Mouse (Mus musculus): ENCODE measurements around the gene Plac9b. TPM values are rescaled to one million over a fixed set of nuclear protein-coding genes. Genes with fewer than 3 reads are reported as not detected.
"Not testable (repeated sequence)": the region's sequence is repeated elsewhere in the genome, so short reads cannot be mapped to it uniquely, and the experiment has no call there.

Plac9b gene
- 2.8 and 3.0 TPM in 2 replicates for polyA plus RNA-seq (2012; rRNA removed)

DNA sequence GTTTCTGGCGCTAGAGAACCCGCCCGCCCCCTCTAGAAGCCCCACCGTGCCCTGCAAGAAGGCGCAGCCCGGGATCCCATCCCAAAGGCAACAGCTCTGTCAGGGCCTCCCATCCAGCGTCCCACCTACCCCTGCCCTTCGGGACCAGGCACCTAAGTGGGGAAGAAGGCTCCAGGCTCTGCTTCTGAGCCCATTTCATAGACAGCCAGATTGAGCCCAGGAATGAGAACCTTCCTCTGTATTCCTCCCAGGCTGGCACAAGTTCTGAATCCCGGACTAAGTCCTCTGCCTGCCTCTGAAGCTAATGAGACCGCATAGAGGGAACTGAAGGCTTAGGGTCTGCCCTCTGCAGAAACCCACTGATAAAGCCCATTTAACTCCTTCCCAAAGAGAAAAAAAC lies at the start of gene Plac9b:
Gene Plac9b, minus strand, starts transcription at position 101 of the 400 bp plus-strand sequence.
- not testable (repeated sequence) for DNase-seq (ENCODE audit: low read depth)

DNA sequence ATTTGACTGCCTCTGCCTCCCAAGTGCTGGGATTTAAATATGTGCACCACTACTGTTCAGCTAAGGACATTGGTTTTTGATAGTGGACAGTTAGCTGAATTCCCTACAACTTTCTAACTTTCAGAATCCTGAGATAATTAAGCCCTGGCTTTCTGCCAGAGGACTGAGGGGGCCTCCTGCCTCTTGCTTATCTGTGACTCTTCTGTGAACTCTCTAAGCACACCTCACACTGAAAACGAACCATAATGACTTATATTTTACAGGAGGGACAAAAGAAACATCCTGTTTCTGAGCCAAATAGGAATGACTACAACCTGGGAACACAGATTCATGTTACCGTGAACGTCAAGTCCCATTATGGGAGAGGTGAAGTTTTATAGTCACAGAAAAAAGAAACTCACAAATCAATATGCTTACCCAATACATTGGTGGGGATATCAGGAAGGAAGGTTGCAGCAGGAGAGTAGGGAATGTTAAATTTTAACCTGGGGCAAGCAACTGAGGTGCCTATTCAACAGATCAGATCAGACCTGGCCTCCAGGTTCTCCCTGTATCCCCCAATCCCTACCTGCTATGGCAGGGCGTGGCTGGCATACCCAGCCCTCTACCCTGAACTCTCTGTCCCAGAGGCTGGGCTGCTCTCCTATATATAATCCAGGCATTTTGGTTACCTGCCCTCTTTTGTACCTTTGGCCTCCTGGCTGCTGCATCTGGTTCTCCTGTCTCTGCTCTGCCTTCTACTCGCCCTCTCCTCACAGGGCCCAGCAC lies 34.1 kb upstream of the Plac9b start:
- DNase-seq (ENCODE audit: low read depth): not testable (repeated sequence)

DNA sequence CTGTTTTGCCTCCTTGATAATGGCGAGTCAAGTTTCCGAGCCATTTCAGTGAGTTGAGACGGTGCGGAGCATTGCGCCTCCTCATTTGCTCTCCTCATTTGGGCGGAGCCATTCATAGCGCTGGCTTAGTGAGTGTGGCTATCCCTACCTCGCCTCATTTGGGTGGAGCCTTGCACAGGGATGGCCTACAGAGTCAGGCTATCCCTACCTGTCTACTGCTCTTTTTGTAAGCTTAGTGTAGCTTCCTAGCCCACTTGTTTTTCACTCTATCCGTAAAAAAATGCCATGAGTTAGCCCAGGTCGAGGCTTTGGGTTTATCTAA lies 24.6 kb upstream of the Plac9b start, which contains the start of gene Tmem254b:
Gene Tmem254b, minus strand, starts transcription at position 116 of the 322 bp plus-strand sequence.
- not testable (repeated sequence) for DNase-seq (ENCODE audit: low read depth)

DNA sequence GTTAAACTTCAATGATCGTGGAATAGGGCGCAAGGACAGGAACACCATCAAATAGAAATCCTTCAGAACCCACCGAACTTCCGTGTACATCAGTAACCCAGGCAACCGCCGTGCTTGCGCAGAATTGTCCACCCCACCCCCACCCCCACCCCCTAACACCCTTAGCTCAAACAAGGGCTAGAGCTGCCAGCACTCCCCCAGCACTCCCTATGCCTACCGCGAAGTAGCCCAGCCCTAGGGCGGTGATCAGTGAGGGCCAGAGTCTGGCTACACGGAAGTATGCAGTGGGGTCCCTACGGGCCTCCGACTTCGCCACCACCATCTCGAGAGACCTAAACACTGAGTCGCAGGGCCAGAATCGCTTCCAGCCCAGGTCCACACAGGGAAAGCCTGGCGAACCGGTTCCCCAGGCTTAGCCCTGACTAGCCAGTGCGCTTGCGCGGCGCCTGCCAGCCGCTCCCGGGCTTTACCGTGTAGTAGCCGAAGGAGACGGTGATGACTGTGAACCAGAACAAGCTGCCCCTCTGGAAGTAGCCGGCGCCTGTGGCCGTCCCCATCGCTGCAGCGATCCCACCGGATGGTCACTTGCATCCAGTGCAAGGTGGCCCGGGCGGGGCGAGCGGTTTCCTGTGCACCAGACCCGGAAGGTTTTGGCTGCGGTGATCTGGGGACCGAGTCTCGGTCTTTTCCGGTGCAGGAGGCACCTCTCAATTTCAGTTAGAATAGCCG lies 24.1 kb upstream of the Plac9b start:
- not testable (repeated sequence) for DNase-seq (ENCODE audit: low read depth)

DNA sequence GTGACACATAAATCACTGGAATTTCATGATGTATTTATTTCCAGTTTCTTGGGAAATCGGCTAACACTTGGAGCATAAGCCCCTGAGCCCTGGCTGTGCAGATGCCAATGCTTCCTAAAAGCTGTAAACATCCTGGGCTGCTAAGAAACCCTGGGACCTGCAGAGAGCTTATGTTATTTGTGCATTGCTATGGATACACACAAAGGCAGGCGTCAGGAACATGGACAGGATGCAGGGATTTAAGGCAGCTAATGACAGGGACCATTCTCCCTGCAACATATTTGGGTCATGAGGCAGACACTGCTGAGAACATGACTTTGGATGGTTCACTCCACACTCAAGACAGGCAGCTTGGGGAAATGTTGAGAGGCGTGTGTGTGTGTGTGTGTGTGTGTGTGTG lies 15.6 kb upstream of the Plac9b start:
- DNase-seq (ENCODE audit: low read depth): not testable (repeated sequence)

DNA sequence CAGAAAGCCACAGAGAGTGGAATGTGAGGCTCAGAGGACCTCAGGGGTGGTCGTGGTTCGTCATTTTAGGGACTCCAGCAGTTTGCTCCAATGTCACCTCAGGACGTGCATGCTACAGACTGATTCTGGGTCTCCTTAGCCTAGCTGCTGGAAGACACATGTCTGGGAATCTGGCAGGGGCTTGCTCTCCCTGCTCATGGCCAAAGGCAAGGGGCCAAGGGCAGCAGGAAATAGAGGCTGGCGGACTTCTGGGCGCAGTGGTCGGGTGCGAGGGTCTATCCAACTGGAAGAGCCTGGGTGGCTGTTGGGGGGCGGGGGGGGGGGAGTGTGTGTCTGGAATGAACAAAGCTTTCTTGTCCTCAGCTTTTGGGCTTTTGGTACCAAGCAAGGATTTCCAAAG lies 6.1 kb upstream of the Plac9b start:
- DNase-seq (ENCODE audit: low read depth): not testable (repeated sequence)

DNA sequence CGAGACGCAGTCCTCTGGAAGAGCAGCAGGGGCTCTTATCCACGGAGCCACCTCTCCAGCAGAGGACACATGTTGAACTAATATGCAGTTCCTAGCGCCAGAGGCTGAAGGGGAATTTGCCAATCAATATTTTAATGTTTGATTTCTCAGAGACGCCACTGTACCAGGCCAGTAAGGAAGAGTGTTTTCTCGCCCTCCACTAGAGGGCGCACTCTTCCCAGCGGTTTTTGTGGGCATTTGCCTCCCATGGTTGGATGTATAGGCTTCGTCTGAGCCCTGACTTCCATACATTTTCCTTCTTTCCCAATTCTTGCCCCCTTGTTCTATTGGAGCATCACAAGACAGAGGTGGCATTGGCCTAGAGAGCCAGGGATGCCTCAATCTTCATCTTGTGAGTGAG lies 4.4 kb upstream of the Plac9b start:
- not testable (repeated sequence) for DNase-seq (ENCODE audit: low read depth)

DNA sequence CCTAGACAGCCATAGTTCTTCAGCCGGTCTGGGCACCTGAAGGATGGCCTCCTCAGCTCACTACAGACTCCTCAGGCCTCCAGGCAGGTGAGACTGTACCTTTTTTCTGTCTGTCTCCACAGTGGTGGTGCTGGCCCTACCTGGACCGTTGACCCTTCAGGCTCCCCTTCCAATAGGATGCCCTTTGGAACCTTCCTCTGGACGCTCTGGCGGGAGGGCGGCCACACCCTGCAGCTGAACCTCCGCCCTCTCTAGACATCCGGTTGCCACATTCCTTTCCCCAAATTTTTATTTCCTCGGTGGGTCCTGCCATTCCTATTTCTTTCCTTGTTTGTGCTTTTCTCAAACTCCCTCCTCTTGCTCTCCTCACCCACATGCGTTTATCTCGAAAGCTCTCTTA lies 620 bp downstream of the Plac9b start:
- not testable (repeated sequence) for DNase-seq (ENCODE audit: low read depth)

DNA sequence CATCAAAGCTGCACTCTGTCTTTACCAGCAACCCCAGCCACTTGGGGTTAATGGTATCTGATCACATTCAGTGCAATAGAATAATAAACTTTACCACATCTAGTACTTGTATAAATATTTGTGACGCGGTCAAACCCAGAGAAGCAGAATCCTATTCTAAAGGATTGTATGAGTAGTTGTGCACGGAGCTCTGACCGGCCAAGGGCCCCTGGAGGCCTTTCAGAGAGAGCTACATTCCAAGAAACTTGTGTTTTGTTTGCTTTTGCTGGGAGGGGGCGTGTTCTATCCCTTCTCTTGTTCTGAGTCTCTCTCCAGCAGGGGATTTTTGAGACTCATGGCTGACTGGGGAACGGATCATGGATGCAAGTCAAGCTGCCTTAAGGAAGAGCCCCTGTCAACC lies 7.3 kb downstream of the Plac9b start:
- DNase-seq (ENCODE audit: low read depth): not testable (repeated sequence)

DNA sequence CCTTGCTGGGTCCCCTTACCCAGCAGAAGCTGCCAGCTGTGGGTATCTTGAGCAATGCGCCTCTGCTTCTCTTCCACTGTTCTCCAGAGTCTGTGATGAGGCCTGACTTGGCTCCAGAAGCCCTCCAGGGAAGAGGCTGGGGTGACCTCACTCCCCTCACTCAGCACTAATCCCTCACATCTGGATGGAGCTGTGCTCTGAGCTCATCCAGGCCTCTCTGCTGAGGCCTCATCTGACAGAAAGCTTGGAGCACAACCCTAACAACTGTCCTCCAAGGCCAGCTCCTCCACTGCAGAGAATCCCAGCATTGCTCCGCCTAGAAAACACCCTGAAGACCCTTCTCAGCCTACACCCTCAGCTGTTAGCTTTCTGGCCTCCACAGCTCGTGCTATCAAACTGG lies 8.3 kb downstream of the Plac9b start:
- DNase-seq (ENCODE audit: low read depth): not testable (repeated sequence)

DNA sequence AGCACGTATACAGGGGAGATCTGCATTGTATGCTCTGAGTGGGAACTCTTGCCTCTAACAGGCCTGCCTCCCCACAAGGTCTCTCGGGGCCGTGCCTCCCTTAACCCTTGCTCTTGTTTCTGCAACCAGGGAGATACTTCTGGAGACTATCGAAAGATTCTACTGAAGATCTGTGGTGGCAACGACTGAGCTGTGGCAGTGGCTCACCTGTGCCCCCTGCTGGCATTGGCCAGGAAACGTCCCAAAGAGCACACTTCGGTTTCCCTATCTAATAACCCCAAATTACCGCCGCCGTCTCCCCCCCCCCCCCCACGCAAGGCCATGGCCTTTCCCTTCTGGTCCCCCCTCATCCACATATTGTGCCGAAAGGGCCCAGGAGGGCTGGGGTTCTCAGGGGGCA lies 17.0 kb downstream of the Plac9b start:
- not testable (repeated sequence) for DNase-seq (ENCODE audit: low read depth)

DNA sequence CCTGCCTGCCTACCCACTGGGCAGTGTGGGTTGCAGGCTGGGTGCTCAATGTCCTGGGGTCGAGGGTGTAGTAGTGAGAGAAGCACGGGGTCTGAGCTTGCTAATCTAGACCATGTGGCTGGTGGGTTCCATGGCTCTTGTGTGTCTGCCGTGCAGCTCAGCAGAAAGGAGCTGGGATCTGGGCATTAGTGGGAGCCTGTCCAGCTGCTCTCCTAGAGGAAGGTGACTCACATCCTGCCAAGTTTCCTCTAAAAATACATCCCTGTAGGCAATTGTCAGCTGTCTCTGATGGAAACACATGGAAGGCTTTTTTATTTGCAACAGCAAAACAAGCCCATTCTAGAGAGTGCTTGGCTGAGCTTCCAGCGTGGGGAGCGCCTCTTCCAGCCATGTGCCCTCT lies 19.9 kb downstream of the Plac9b start:
- not testable (repeated sequence) for DNase-seq (ENCODE audit: low read depth)

DNA sequence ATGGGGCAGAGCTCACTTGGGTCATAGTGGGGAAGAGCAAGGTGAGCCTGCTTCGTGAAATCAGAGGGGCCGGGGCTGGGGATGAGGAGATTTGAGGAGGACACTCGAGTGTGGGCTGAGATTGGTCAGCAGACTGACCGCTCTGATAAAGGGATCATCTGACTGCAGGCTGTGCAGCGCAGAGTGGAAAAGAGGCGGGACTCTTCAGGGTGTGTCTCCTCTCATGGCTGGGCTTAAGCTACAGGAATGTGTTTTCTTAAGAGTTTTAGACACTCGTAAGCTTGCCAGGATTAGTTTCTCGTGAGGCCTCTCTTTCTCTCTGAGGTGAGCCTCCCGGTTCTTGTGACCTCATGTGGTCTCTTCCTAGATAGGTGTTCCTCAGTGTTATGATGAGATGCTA lies 21.1 kb downstream of the Plac9b start:
- DNase-seq (ENCODE audit: low read depth): not testable (repeated sequence)

DNA sequence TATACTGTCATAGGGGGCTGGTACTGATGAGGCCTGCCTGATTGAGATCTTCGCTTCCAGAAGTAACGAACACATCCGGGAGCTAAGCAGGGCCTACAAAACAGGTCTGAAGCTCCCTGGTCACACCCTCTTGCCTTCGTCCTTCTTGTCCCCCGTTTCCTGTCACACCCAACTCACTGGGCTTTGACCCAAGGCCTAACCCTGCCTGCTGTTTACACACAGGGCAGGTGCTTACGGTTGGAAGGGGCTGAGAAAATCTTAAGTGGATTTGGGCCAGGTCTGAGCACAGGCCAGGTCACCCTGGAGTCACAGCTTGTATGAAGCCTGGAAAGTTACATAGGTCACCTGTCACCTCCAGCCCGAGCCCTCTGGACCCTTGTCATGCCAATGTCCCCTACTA lies 26.2 kb downstream of the Plac9b start:
- not testable (repeated sequence) for DNase-seq (ENCODE audit: low read depth)

DNA sequence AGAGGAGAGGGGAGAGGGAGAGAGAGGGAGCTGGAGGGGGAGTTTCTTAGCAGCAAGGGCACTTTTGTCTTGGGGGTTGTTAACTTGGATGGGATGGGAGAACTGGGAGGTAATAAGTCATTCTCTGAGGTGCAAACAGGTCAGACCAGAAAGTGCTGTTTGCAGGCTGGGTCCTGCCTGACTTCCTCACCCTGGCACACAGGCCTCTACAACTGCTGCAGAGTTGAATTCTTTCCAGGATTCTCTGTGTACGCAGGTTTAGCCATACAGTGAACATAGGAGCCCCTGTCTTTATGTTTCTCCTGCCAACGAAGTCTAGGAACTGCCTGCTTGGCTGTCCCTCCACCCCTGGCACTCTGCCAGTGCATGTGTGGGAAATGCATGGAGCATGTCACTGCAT lies 35.2 kb downstream of the Plac9b start:
- not testable (repeated sequence) for DNase-seq (ENCODE audit: low read depth)

DNA sequence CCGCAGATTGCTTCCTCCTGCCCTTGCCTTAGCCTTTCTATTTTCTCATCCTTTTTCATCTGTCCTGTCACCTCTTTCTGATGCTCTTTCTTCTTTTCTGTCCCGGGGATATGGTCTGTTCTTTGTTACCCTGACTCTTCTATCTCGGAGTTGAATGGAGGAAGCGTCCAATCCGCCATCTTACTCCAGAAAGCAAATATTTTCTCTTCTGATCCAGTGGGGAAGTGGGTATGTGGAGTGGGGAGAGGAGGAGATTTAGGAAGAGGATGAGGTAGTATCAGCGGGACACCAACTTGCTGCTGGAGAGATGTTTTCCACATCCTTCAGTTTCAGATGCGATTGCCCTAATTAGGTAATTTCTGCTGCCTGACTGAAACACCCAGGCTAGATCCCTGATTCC lies 63.2 kb downstream of the Plac9b start:
- DNase-seq (ENCODE audit: low read depth): not testable (repeated sequence)

DNA sequence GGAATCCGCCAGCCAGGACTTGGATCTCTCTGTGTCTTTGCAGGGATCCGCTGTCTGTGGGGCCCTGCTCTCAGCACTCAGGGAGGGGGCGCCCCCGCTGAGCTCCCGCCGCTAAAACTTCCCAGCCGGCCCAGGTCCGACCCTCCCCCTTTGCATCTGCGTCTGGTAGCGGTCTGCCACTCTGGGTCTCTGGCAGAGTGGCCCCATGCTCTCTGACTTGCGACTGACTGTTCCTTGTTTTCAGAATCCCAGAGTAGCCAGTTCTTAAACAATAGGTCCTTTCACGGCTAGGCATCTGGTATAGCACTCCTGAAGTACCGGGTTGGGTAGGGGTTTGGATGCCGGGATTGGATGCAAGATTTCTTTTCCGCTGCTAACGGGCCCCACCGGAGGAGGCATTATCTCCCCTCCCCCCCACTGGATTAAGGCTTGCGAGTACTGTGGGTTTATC lies 63.7 kb downstream of the Plac9b start:
- not testable (repeated sequence) for DNase-seq (ENCODE audit: low read depth)

DNA sequence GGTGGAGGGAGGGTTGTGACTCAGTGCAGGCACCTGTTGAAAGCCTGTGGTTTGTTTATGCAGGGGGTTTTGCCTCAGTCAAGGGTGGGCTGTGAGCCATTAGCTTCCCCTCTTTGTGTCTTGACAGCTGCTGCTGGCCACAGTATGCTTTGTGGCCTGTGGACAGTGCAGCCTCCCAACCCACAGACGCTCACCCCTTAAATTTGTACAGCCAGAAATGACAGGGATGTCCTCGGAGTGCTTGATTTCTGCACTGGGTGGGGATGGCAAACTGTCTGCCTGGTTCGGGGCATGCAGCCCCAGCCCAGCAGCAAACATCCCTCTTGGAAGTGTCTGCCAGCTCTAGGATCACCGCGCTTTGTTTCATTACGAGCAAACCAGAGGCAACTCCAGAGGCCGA lies 64.1 kb downstream of the Plac9b start, which contains the start of gene Duxbl2:
Gene Duxbl2, plus strand, starts transcription at position 200 of the 400 bp plus-strand sequence.
- DNase-seq (ENCODE audit: low read depth): not testable (repeated sequence)
